Mouse (Mus musculus): Measurements from ENCODE around the gene Olfr391-ps.

Gene Olfr391-ps

DNA sequence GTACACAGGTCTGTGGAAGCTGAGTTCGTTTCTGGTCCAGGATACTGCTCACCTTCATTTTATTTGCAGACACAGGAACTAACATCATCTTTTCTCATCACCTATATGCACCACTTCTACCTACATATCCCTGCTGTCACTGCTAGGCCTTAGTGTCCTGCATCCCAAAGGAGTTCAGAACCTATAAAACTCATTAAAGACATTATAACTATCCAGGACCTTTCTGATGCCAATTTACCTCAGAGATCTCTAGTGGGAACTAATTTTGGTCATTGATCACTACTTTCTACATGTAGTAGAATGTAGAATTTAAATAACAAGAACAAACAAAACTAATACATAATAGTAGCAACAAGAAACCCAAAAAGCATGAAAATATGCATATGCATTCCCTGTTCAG lies at the start of gene Olfr391-ps:
Gene Olfr391-ps (minus strand): TSS at position 101 of the 400 bp plus-strand sequence.
- ATAC-seq (ENCODE audit: low TSS enrichment): no peak

DNA sequence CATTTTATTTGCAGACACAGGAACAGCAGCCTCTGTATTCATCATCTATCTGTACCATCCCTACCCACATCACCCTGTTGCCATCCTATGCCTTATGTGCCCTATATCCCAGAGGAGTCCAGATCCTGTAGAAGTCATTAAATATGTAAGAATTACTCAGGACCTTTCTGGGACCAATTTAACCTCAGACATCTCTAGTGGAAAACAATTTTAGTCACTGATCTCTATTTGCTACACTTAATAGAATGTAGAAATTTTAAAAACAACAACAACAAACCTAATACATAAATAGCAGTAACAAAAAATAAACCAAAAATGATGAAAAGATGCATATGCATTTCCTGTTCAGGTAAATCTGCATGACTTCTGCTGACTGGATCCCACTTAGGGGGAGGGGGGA lies 48.5 kb upstream of the Olfr391-ps start, which contains the start of gene Olfr393:
Gene Olfr393 (minus strand): TSS at position 101 of the 400 bp plus-strand sequence.
- ATAC-seq (ENCODE audit: low TSS enrichment): no peak

DNA sequence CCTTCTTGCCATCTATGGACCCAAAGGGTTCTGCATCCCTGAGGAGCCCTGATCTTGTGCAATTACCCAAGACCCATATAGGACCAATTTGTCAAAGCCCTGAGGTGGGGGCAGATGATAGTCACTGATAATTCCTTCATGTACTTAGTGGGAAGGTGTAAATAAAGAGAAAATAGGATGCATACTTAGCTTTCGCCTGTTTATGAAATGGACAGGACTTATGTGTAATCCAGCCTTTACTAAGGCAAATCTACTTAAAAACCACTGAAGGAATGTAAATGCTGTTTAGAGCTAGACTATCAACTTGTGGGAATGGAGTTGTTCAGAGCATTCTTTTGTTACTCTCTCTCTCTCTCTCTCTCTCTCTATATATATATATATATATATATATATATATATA lies 14.1 kb upstream of the Olfr391-ps start, which contains the start of gene Olfr392:
Gene Olfr392 (minus strand): TSS at position 101 of the 400 bp plus-strand sequence.
- ATAC-seq (ENCODE audit: low TSS enrichment): no peak

DNA sequence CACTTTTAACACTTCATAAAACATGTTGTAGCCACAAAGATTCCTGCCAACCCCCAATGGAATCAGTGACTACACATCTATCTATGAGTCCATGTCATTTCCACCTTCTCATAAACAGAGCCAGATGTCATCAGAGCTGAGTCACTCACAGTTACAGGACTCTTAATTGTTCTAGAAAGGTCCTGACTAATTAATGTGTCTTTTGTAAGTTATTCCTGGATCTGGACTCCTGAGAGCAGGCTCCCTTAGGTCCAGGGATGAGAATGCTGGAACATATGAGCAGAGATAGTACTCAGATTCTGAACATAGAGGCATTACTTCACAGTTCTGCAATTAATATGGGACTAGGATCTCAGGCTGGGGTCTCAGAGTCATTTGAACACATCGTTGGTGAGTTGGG lies 20.2 kb downstream of the Olfr391-ps start, which contains the start of gene Olfr390:
Gene Olfr390 (plus strand): TSS at position 301 of the 400 bp plus-strand sequence.
- ATAC-seq (ENCODE audit: low TSS enrichment): no peak

DNA sequence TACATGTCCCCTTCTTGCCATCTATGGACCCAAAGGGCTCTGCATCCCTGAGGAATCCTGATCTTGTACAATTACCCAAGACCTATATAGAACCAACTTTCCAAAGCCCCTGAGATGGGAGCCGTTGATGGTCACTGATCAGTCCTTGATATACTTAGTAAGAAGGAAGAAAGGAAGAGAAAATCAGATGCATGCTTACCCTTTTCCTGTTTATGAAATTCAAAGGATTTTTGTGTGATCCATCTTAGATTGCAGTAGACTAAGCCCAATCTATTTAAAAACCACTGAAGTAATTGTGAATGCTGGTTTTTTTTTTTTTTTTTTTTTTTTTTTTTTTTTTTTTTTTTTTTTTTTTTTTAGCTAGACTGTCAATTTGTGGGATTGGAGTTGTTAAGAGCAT lies 22.2 kb downstream of the Olfr391-ps start, which contains the start of gene Olfr389:
Gene Olfr389 (minus strand): TSS at position 101 of the 400 bp plus-strand sequence.
- ATAC-seq (ENCODE audit: low TSS enrichment): no peak

DNA sequence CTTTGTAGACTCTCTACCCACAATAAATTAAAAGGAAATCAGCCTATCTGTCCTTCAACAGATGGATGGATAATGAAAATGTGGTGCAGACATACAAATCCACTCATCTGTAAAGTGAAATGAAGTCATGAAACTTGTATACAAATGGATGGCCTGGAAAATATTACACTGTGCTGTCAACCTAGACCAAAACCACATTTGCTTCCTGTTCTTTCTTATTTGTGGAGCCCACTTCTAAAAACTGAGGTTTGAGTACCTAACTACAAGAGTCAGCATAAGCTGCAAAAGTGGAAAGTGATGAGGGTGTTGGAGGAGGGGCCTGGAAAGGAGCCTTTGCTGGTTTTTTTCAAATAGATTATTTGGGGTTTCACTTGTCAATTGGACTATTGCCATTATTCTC lies 43.7 kb downstream of the Olfr391-ps start:
- no peak for ATAC-seq (ENCODE audit: low TSS enrichment)

Measured in frontal cortex, adult (tissue).